Mouse (Mus musculus) T-helper 2 cell (primary cell): Measurements from ENCODE around the gene Ugt1a9.

Source experiments
- in situ Hi-C: fragments of 300-600 bp; cut with MboI, MseI; formaldehyde crosslinking; loops from one replicate; pipeline ENCODE4 v1.15.1; 2025; ENCODE audit warnings: high pct_unique_total_duplicates

Ugt1a9 gene

DNA sequence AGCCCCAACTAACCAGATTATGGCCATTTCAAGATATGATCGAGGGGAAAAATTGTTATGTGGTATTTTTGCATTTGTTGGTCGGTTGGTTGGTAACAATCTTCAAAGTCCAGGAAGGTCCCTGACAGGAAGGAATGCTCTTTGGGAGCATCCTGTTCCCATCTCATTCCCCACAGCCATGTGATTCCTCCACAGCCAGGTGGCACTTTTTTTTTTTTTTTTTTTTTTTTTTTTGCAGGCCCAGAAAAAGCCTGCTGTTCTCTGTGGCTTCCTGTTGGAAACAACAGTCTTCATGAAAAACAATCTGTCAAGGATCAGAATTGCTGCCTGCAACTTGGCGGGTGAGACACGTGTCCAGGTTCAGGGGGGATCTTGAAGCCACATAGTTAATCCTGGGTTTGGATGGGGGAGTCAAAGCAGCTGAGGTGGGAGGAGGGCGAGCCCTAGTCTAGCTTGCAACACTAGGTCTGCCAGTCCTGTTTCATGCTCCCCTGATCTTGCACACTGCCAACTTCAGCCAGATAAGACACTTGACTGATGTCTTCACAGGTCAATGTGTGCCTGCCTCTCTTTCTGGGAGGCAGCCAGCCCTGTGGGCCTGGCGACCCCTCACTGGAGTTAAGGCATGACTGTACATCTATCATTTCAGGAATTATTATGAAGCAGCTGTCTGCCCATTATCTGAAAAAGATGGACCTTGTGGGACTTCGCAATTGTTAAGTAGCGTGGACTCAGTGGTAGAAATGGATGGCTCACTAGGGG, 188.5 kb downstream of the Ugt1a9 start:
- in situ Hi-C loops = no loop called here

DNA sequence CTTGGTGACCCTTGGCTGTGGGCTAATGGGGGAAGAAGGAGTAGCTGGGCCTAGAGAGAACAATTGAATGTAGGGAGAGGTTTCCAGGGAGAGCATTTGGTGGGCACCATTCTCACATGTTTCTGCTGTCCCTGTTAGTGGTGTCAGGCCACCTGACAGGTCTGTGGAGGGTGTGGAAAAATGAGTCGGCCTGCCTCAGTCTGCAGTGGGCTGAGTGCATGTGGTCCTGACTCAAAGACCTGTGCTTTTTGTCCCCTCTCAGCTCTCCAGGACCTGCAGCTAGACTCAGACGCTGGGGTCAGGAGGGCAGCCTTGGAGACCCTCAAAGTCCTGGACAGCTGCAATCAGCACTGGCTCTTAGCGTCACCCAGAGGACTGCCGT, 189.0 kb downstream of the Ugt1a9 start:
- in situ Hi-C loops = loop anchor here (10.0 kb wide), 1 partner anchor 705 kb away; no protein-coding TSS in a partner anchor

DNA sequence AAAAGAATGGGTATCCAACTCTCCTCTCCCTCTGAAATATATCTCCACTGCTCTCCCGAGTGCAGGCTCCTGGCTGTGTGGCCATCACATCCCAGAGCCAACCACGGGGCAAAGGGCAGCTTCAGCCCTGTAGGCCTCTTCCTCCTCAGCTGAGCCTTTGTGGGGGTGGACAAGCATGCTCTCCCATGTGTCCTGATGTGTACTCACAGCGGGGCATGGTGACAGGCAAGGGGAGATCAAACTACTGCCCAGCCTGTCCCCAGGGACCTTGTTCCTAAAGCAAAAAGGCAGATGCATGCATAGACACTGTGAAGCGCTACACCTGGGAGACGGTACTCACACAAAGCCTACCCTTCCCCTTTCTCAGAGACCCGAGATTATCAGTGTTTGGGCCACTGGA, 189.5 kb downstream of the Ugt1a9 start:
- in situ Hi-C loops = loop anchor here (10.0 kb wide), 1 partner anchor 705 kb away; no protein-coding TSS in a partner anchor

DNA sequence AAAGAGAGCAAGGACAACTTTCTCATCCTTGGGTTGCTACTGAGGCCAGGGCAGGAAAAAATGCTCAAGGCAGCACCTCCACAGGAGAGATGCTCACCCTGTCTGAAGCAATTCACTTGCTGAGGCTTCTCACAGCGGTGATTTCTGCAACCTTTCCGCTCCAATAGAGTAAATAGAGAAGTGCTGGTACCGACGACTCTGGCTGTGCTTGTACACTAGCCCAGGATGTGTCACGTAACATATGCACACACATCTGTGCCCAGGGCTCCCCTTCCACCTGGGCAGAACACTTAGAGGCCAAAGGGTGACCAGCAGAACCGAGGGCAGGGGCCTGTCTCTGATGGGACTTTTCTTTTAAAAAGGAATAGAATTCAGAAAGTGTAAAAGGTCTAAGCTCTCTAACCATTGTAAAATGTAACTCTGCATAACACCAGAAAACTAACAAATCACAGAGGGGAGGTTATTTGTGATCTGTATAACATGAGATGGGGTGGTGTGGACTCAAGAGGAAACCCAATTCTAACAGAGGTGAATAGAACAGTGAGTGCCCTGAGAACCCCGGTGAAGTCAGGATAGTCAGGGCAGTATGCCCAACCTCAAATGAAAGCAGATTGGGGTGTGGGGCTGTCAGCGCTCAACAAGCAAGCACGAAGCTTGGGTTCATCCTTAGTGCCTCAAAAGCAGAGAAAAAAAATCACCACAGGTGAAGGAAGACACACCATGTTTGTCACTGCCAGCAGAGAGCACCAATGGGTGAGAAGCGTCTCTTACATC, 190.2 kb downstream of the Ugt1a9 start:
- in situ Hi-C loops = loop anchor here (10.0 kb wide), 1 partner anchor 706 kb away; no protein-coding TSS in a partner anchor

DNA sequence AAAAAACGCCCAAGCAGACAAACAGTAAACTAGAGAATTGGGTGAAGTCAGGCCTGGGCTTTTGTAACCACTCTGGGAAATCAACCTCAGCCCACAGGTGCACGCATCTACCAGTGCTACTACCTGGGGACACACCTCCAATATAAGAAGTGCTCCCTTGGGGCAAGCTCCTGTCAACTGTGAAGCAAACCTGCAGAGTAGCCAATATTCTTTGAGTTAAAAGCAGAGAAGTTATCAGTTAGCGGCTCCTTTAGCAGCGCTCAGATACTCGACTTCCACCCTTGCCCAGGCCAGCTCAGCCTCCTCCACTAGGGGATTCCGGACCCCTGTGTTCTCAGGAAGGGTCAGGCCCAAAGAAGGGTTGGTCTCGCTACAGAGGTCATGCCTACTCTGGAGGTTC, 191.1 kb downstream of the Ugt1a9 start:
- in situ Hi-C loops = loop anchor here (10.0 kb wide), 1 partner anchor 707 kb away; no protein-coding TSS in a partner anchor

DNA sequence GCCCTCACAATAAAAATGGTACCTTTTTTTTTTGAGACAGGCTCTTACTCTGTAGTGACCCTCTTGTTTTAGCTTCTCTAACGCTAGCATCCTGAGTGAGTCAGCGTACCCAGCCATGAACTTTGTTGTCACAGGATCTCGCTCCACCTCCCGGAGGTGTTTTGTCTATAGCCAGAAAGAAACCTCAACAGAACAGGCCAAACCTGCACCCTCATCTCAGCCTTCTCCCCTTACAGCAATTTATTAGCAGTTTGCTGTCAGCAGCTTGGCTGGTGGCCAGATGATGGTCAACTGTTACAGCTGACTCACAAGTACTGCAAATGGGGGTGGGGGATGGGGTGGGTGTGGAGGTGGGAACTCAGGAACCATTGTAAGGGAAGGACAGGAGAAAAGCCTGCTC, 191.7 kb downstream of the Ugt1a9 start:
- in situ Hi-C loops = loop anchor here (10.0 kb wide), 1 partner anchor 707 kb away; no protein-coding TSS in a partner anchor

DNA sequence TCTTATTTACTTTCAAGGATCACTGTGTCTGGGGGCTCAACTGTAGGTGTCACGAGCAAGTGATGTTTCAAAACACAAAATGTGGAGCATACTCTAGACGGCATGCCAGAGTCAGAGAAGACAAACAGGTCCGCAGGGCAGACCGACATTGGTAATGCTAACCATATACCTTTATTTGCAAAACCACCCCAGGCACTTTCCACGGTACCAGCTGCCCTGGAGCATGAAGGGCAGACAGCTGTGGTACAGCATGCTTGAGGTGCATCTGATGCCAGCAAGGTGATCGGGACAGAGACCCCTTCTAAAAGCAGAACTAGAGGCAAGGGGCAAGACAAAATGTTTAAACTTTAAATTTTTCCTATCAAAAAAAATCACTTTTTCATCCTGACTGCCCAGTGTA, 192.4 kb downstream of the Ugt1a9 start:
- in situ Hi-C loops = loop anchor here (10.0 kb wide), 1 partner anchor 708 kb away; no protein-coding TSS in a partner anchor

DNA sequence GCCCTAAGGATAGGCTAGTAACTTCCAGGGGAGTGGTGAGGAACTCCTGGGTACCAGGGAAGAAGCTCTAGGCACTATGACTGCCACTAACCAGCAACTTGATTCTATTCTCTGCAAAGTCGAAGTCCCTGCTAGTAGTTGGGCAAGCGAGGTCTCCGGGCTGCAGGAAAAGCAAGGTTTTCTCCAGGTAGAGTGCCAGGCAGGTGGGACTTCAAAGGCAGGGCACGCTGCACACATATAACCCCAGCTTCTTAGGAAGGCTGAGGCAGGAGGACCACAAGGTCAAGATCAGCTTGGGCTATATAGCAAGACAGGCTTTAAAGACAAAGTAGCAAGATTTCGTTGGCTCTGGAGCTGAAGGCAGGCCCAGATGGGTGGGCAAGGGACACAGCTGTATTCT, 193.2 kb downstream of the Ugt1a9 start:
- in situ Hi-C loops = loop anchor here (10.0 kb wide), 1 partner anchor 709 kb away; no protein-coding TSS in a partner anchor

DNA sequence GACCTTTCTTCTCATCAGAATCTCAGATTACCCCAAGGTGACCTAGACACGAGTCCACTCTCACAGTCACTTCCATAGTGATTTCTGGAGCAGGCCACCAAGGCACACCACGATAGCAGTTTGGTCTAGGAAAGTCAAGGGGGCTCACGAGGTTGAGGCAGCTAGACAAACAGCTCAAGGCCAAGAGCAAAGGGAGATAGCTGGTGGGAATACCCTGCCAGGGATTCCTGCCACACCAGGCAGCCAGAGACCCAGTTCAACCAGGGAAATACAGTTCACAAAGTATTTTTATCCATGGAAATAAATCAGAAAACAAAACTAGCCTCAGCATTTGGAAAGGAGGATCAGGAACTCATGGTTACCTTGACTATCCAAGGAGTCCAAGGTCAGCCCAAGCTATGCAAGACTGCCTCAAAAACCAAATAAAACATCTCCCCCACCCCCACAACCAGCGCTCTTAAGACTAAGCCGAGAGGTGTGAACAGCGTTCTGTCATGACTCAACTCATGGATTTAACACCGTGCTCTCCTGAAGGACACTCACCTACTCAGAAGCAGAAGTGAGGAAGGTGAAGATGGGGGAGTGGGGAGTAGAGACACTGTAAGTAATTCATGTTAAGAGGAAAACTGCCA, 193.8 kb downstream of the Ugt1a9 start:
- in situ Hi-C loops = loop anchor here (10.0 kb wide), 1 partner anchor 710 kb away; no protein-coding TSS in a partner anchor

DNA sequence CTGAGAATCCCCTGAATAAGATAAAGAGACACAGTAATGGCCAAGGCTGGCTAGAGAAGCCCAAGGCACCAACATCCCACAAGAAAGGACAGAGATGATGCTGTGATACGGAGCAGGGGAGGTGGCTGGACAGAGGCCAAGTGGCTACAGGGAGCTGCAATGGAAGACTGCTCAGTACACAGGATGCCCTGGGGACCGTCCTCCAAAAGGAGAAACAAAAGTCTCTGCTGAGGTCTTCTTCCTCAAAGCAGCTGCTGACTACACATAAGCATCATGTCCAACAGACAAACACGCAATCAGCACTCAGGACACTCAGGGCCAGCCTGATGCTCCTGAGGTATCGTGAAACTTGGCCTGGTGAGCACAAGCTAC, 194.3 kb downstream of the Ugt1a9 start:
- in situ Hi-C loops = loop anchor here (10.0 kb wide), 1 partner anchor 710 kb away; no protein-coding TSS in a partner anchor

DNA sequence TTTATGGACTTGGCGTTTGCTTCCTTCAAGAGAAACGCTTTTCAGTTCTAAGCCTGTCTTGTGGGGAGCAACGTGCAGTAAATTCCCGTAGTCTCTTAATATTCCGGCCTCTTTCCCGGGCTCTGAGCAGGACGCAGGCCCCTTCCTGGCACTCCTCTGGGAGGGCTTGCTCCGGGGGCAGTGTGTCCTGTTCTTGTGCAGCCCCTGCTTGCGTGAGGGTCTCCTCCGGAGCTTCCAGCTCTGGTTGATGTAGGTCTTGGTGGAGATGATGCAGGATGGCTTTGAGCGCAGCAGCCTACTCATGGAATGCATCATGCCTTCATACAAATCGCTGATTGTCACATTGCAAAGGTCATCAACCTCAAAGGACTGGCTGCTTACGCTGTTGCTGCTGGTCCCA, 195.5 kb downstream of the Ugt1a9 start:
- in situ Hi-C loops = loop anchor here (10.0 kb wide), 1 partner anchor 711 kb away; no protein-coding TSS in a partner anchor

DNA sequence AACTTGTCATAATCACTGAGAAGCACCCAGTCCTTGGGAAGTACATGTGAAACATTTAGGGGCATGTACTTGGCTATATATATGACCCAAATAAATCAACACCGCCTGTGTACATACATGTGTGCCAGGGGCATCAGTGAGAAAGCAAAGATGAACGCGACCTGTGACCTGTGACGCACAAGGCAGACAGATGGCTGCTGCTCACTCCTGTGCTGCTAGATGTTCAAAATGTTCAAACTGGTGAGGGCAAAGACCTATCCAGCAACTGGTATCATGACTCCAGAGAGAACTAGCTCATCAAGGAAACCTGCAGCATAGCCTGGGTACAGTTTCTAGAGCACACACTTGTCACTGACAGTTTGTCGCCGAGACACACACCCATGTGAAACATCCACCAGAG, 196.9 kb downstream of the Ugt1a9 start:
- in situ Hi-C loops = loop anchor here (10.0 kb wide), 1 partner anchor 713 kb away; no protein-coding TSS in a partner anchor

DNA sequence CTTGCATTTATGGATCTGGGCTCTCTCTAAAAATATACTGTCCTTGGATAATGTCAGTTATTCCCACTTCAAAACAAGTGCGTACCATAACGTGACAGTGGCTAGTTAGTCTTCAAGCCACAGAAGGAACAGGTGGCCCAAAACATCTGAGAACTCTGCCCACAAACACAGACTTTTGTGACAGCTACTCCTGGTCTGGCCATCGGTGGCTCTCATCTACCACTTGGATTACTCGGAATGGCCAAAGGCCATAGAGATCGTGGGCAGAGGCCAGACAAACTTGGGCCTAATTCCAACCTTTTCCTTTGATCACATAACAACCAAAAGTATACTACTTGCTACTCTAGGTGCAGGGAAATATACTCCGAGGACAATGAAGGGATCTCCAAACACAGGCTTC, 197.5 kb downstream of the Ugt1a9 start:
- in situ Hi-C loops = loop anchor here (10.0 kb wide), 1 partner anchor 713 kb away; no protein-coding TSS in a partner anchor
